In the genomic region with DNA sequence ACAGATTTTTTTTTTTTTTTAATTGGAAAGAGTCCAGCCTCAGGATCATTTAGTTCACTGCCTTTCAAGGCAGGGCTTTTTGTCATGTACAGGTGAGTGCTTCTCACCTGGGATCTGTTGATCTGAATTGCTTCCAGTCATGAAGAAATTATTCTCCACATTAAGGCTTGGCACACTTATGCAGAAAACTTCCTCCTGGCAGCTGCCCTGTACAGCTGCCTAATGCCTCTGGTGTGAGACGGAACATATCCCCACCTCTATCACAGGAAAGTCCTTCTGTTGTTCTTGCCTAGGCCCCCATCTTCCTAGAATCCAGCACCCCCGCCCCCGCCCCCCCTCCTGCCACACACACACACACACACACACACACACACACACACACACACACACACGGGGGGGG, we compare ENCODE assay signal across 10 mouse cellular contexts. TPM values are rescaled to one million over a fixed set of nuclear protein-coding genes. Genes with fewer than 3 reads are reported as not detected.
DNase-seq lines count a peak whose midpoint lies in the region; ATAC-seq and TF ChIP-seq lines count a peak whose summit lies in the region.
"Had no signal": no experiment of that assay in that cellular context is flagged by ENCODE, and none has a peak within 500 bp of the region (broad histone marks: within the 10 kb centered on the region; RNA-seq: fewer than 3 reads in every experiment).

No protein-coding gene starts in this region.

- H3K9ac ChIP-seq in forebrain, embryonic 14.5 days (ENCODE audit: low read length) = no peak overlapping the region
- H3K9ac ChIP-seq in forebrain, postnatal 0 days = no peak overlapping the region
- H3K9ac ChIP-seq in midbrain, embryonic 11.5 days (ENCODE audit: low read length) = no peak overlapping the region
- no peak overlapping the region for H3K9ac ChIP-seq in neural tube, embryonic 13.5 days

- H3K27me3 ChIP-seq in forebrain, embryonic 14.5 days (replicated peaks; ENCODE audit: control insufficient read depth, insufficient read depth, low read length) = 0 out of 2 replicates have a peak, but pooled peaks cover 8% of the 10 kb centered on the region
- H3K27me3 ChIP-seq in forebrain, postnatal 0 days (ENCODE audit: insufficient read depth, low read length) = no peaks in the 10 kb centered on the region; the same call in 1 of the 2 replicates
- H3K27me3 ChIP-seq in midbrain, embryonic 10.5 days (ENCODE audit: low read depth, poor library complexity, severe bottlenecking) = peaks cover 18% of the 10 kb centered on the region
- H3K27me3 ChIP-seq in midbrain, embryonic 11.5 days (ENCODE audit: control insufficient read depth, insufficient read depth, low read length) = no peaks in the 10 kb centered on the region
- H3K27me3 ChIP-seq in neural tube, embryonic 13.5 days = peaks cover 9% of the 10 kb centered on the region

- no peak for TF ChIP-seq CTCF in forebrain, postnatal 0 days (IDR thresholded peaks at IDR 0.05; ENCODE audit: low read depth)

- H3K4me1 ChIP-seq in forebrain, embryonic 14.5 days (ENCODE audit: control insufficient read depth, insufficient read depth, low read length) = peaks cover 4% of the 10 kb centered on the region
- H3K4me1 ChIP-seq in forebrain, postnatal 0 days (ENCODE audit: insufficient read depth) = peaks cover 12% of the 10 kb centered on the region
- peaks cover 24% of the 10 kb centered on the region for H3K4me1 ChIP-seq in midbrain, embryonic 10.5 days
- peaks cover 6% of the 10 kb centered on the region for H3K4me1 ChIP-seq in midbrain, embryonic 11.5 days (ENCODE audit: control insufficient read depth, insufficient read depth, low read length)
- peaks cover 19% of the 10 kb centered on the region for H3K4me1 ChIP-seq in neural tube, embryonic 13.5 days (replicated peaks)

- no peaks in the 10 kb centered on the region for H3K9me3 ChIP-seq in forebrain, embryonic 14.5 days (replicated peaks; ENCODE audit: control insufficient read depth, low read length)
- H3K9me3 ChIP-seq in forebrain, postnatal 0 days (ENCODE audit: low read length) = no peaks in the 10 kb centered on the region
- H3K9me3 ChIP-seq in midbrain, embryonic 10.5 days (replicated peaks) = no peaks in the 10 kb centered on the region
- H3K9me3 ChIP-seq in midbrain, embryonic 11.5 days (ENCODE audit: control insufficient read depth, low read length) = no peaks in the 10 kb centered on the region
- no peaks in the 10 kb centered on the region for H3K9me3 ChIP-seq in neural tube, embryonic 13.5 days

- H3K27ac ChIP-seq in forebrain, embryonic 14.5 days (ENCODE audit: low read depth, low read length) = no peak overlapping the region
- H3K27ac ChIP-seq in forebrain, postnatal 0 days (ENCODE audit: low read depth, low read length) = no peak overlapping the region
- H3K27ac ChIP-seq in midbrain, embryonic 10.5 days (replicated peaks) = peak overlapping the region; percentile 52; the same call in 1 of the 2 replicates
- no peak overlapping the region for H3K27ac ChIP-seq in midbrain, embryonic 11.5 days (ENCODE audit: low read depth, low read length)
- H3K27ac ChIP-seq in neural tube, embryonic 13.5 days (replicated peaks) = no peak overlapping the region

- no peak overlapping the region; the same call in 1 of the 2 replicates for H3K4me2 ChIP-seq in forebrain, embryonic 14.5 days (ENCODE audit: low read length)
- H3K4me2 ChIP-seq in forebrain, postnatal 0 days (ENCODE audit: low read depth) = no peak overlapping the region
- no peak overlapping the region for H3K4me2 ChIP-seq in midbrain, embryonic 11.5 days
- 0 out of 2 replicates have a peak overlapping the region, but pooled peaks have one; percentile 7 for H3K4me2 ChIP-seq in neural tube, embryonic 13.5 days

- ATAC-seq in forebrain, embryonic 14.5 days = peak; percentile 35; the same call in 1 of the 2 replicates
- no peak for ATAC-seq in forebrain, postnatal 0 days
- no peak for ATAC-seq in midbrain, embryonic 11.5 days (ENCODE audit: low FRiP score)
- ATAC-seq in neural tube, embryonic 13.5 days (ENCODE audit: low read depth) = no peak

- peak; percentile 52 for DNase-seq in forebrain, embryonic 14.5 days (ENCODE audit: low spot score)
- no peak for DNase-seq in forebrain, postnatal 0 days
- no peak for DNase-seq in midbrain, embryonic 10.5 days (ENCODE audit: low spot score)
- DNase-seq in midbrain, embryonic 11.5 days (ENCODE audit: low spot score, missing footprints) = no peak
- DNase-seq in kidney, postnatal 14 days = peak; percentile 19
- no peak for DNase-seq in ovary, postnatal 14 days (ENCODE audit: low spot score)
- no peak for DNase-seq in embryo, embryonic 10 days (ENCODE audit: low spot score)
- DNase-seq: adrenal gland, adult 2 months; cerebellum, postnatal 36 days had no signal

- no peak overlapping the region for H3K4me3 ChIP-seq in forebrain, embryonic 14.5 days (ENCODE audit: low read depth, low read length)
- no peak overlapping the region for H3K4me3 ChIP-seq in forebrain, postnatal 0 days (ENCODE audit: low read depth, low read length)
- no peak overlapping the region for H3K4me3 ChIP-seq in midbrain, embryonic 10.5 days
- no peak overlapping the region for H3K4me3 ChIP-seq in midbrain, embryonic 11.5 days (ENCODE audit: low read depth, low read length)
- no peak overlapping the region for H3K4me3 ChIP-seq in neural tube, embryonic 13.5 days

- no peaks in the 10 kb centered on the region for H3K36me3 ChIP-seq in forebrain, embryonic 14.5 days (ENCODE audit: control insufficient read depth, insufficient read depth, low read length)
- no peaks in the 10 kb centered on the region for H3K36me3 ChIP-seq in forebrain, postnatal 0 days (ENCODE audit: insufficient read depth)
- H3K36me3 ChIP-seq in midbrain, embryonic 10.5 days = no peaks in the 10 kb centered on the region
- H3K36me3 ChIP-seq in midbrain, embryonic 11.5 days (ENCODE audit: control insufficient read depth, insufficient read depth, low read length) = no peaks in the 10 kb centered on the region
- no peaks in the 10 kb centered on the region for H3K36me3 ChIP-seq in neural tube, embryonic 13.5 days

- WGBS in forebrain, embryonic 14.5 days = 15% methylated on average over 1 of the region's 4 CpGs
- 18% methylated on average over 3 of the region's 4 CpGs for WGBS in forebrain, postnatal 0 days
- WGBS in midbrain, embryonic 10.5 days = 30% methylated on average over 1 of the region's 4 CpGs
- WGBS in midbrain, embryonic 11.5 days = 28% methylated on average over 3 of the region's 4 CpGs
- WGBS in neural tube, embryonic 13.5 days = 38% methylated on average over 1 of the region's 4 CpGs

RNA-seq across cellular contexts. Expression of a gene that starts 0.6 kb away (rescaled TPM):
- 7.2 and 9.1 TPM in 2 replicates for polyA plus RNA-seq in forebrain, embryonic 14.5 days (2014; fragmentation: Nextera tagmentation; extraction: Ambion mirVana)
- 12.5 and 16.3 TPM in 2 replicates for total RNA-seq in forebrain, postnatal 0 days (2014; rRNA removed)
- polyA plus RNA-seq in forebrain, postnatal 0 days (2015; fragmentation: Nextera tagmentation; extraction: Ambion mirVana) = 8.6 and 11.9 TPM in 2 replicates
- 20.9 and 22.7 TPM in 2 replicates for polyA plus RNA-seq in midbrain, embryonic 10.5 days (2016; fragmentation: Nextera tagmentation; extraction: Ambion mirVana)
- polyA plus RNA-seq in midbrain, embryonic 11.5 days (2014; fragmentation: Nextera tagmentation; extraction: Ambion mirVana) = 21.7 and 24.8 TPM in 2 replicates
- 12.2 and 12.9 TPM in 2 replicates for polyA plus RNA-seq in neural tube, embryonic 13.5 days (2015; fragmentation: Nextera tagmentation; extraction: Ambion mirVana)

Comparison
In these comparisons a context has a peak if more than half of its experiments do, and no peak if none do; other contexts are left out.
1. DNase-seq: peak in forebrain, embryonic 14.5 days (single experiment) and kidney, postnatal 14 days (single experiment); none in forebrain, postnatal 0 days (single experiment), midbrain, embryonic 10.5 days (single experiment), midbrain, embryonic 11.5 days (single experiment), ovary, postnatal 14 days (single experiment) and embryo, embryonic 10 days (single experiment).